Mouse (Mus musculus) kidney, postnatal 0 days (tissue): ENCODE results near the gene Ccdc12. TPM values are rescaled to one million over a fixed set of nuclear protein-coding genes. Genes with fewer than 3 reads are reported as not detected.

ENCODE experiments used
- ATAC-seq: fragments of 200-750 bp; cut with Nextera tagmentation; replicated peaks from 2 replicates; pipeline ENCODE4 v1.8.0; 2017; ENCODE audit warnings: low read depth, moderate number of reproducible peaks, moderate TSS enrichment, moderate library complexity; ENCODE audit not compliant: low FRiP score
- DNase-seq: peaks from one replicate; pipeline ENCODE4 v3.0.0-alpha.2; 2016; ENCODE audit warnings: low spot score
- H3K27ac ChIP-seq: fragments of 300-500 bp; sonication (generic); 2 replicates; pipeline ENCODE4 v1.5.1; 2014; ENCODE audit warnings: mild to moderate bottlenecking
- H3K27me3 ChIP-seq: fragments of 300-500 bp; sonication (generic); 2 replicates; pipeline ENCODE4 v1.6.1; 2014; ENCODE audit warnings: low read length, mixed read lengths; ENCODE audit not compliant: insufficient read depth
- H3K36me3 ChIP-seq: fragments of 300-500 bp; sonication (generic); 2 replicates; pipeline ENCODE4 v1.6.1; 2014; ENCODE audit warnings: low read length, mixed read lengths; ENCODE audit not compliant: insufficient read depth
- H3K4me1 ChIP-seq: fragments of 300-500 bp; sonication (generic); replicated peaks from 2 replicates; pipeline ENCODE4 v1.6.1; 2014; ENCODE audit warnings: antibody characterized with exemption, low read length, mixed read lengths; ENCODE audit not compliant: insufficient read depth
- H3K4me2 ChIP-seq: fragments of 300-500 bp; sonication (generic); 2 replicates; pipeline ENCODE4 v1.6.1; 2014; ENCODE audit warnings: mild to moderate bottlenecking, low read length, moderate library complexity, mixed read lengths
- H3K4me3 ChIP-seq: fragments of 300-500 bp; sonication (generic); replicated peaks from 2 replicates; pipeline ENCODE4 v1.5.1; 2014; ENCODE audit warnings: low read depth, low read length
- H3K9ac ChIP-seq: fragments of 300-500 bp; sonication (generic); 2 replicates; pipeline ENCODE4 v1.6.1; 2014; ENCODE audit warnings: low read depth, low read length
- H3K9me3 ChIP-seq: fragments of 300-500 bp; sonication (generic); replicated peaks from 2 replicates; pipeline ENCODE4 v1.6.1; 2016; ENCODE audit warnings: low read length, inconsistent platforms, mixed read lengths
- CTCF ChIP-seq: IDR thresholded peaks from 2 replicates; pipeline ENCODE4 v1.5.1; 2016; ENCODE audit warnings: antibody characterized with exemption, low read depth, mild to moderate bottlenecking, moderate library complexity
- WGBS: fragments of 180-500 bp; shearing (Covaris S2); extraction: QIAGEN DNeasy Blood & Tissue Kit; methylation state at CpG from one replicate; pipeline ENCODE4 v1.1.7; 2014; 5-methylcytosine and 5-hydroxymethylcytosine counted together
- polyA plus RNA-seq: library from polyadenylated mRNA; unstranded; fragments of >200 nt; fragmentation: Nextera tagmentation; extraction: Ambion mirVana; gene quantifications from 2 replicates; pipeline ENCODE4 v1.2.1, GENCODE M21; 2015

Ccdc12 gene
- polyA plus RNA-seq, 1 experiment from 2014 or later: 154 TPM

- H3K9ac ChIP-seq: peak overlapping the region; percentile 89
- ATAC-seq (no peak), DNase-seq (peak; percentile 61)
- no peaks in the 10 kb centered on the region for H3K9me3 ChIP-seq
- H3K36me3 ChIP-seq: no peaks in the 10 kb centered on the region
- peak overlapping the region; percentile 94 for H3K4me2 ChIP-seq
- H3K27ac ChIP-seq: peak overlapping the region; percentile 91
- WGBS: under 1% methylated on average over 47 of the region's 49 CpGs
- peak overlapping the region; percentile 77 for H3K4me3 ChIP-seq
- H3K27me3 ChIP-seq: no peaks in the 10 kb centered on the region
- TF ChIP-seq CTCF: no peak
- H3K4me1 ChIP-seq: peaks cover 28% of the 10 kb centered on the region
These were observed 86.7 kb downstream of the Ccdc12 start for GRCm38 (mm10) chr9:110742951-110743455.

GRCm38 (mm10) chr9:110743456-110744323, 87.4 kb downstream of the Ccdc12 start:
- Histone ChIP-seq H3K27ac (peak overlapping the region; percentile 91), H3K9me3 (no peaks in the 10 kb centered on the region), H3K4me1 (peaks cover 28% of the 10 kb centered on the region), H3K4me2 (peak overlapping the region; percentile 94), H3K36me3 (no peaks in the 10 kb centered on the region), H3K9ac (peak overlapping the region; percentile 89), H3K4me3 (peak overlapping the region; percentile 77), H3K27me3 (no peaks in the 10 kb centered on the region)
- 6% methylated on average over 53 of the region's 63 CpGs for WGBS
- ATAC-seq (no peak; the same call in 1 of the 2 replicates), DNase-seq (peak; percentile 60)
- TF ChIP-seq CTCF: no peak

GRCm38 (mm10) chr9:110745752-110746151, 89.4 kb downstream of the Ccdc12 start:
- no peak for TF ChIP-seq CTCF
- H3K9me3 ChIP-seq: no peaks in the 10 kb centered on the region
- 27% methylated on average over 5 of the region's 5 CpGs for WGBS
- 0 out of 2 replicates have a peak overlapping the region, but pooled peaks have one; percentile 42 for H3K9ac ChIP-seq
- ATAC-seq: peak; percentile 53
- peak overlapping the region; percentile 94 for H3K4me2 ChIP-seq
- peaks cover 44% of the 10 kb centered on the region for H3K4me1 ChIP-seq
- peak overlapping the region; percentile 90 for H3K27ac ChIP-seq
- no peak for DNase-seq
- no peaks in the 10 kb centered on the region for H3K27me3 ChIP-seq
- 0 out of 2 replicates have a peak overlapping the region, but pooled peaks have one; percentile 5 for H3K4me3 ChIP-seq
- H3K36me3 ChIP-seq: no peaks in the 10 kb centered on the region

- Histone ChIP-seq H3K4me2 (peak overlapping the region; percentile 94), H3K4me1 (peaks cover 44% of the 10 kb centered on the region), H3K36me3 (no peaks in the 10 kb centered on the region), H3K27me3 (no peaks in the 10 kb centered on the region), H3K9ac (peak overlapping the region; percentile 42), H3K9me3 (no peaks in the 10 kb centered on the region), H3K4me3 (0 out of 2 replicates have a peak overlapping the region, but pooled peaks have one; percentile 7), H3K27ac (peak overlapping the region; percentile 90)
- 35% methylated on average over 5 of the region's 5 CpGs for WGBS
- ATAC-seq (no peak), DNase-seq (no peak)
- no peak for TF ChIP-seq CTCF
These were observed 89.9 kb downstream of the Ccdc12 start for GRCm38 (mm10) chr9:110746238-110746637.

- no peak for TF ChIP-seq CTCF
- Histone ChIP-seq H3K9me3 (no peaks in the 10 kb centered on the region), H3K4me1 (peaks cover 46% of the 10 kb centered on the region), H3K4me2 (peak within 1 kb of the TSS; percentile 94), H3K36me3 (no peaks in the 10 kb centered on the region), H3K27me3 (no peaks in the 10 kb centered on the region), H3K4me3 (0 out of 2 replicates have a peak within 1 kb of the TSS, but pooled peaks have one; percentile 7), H3K9ac (peak within 1 kb of the TSS; percentile 42), H3K27ac (peak within 1 kb of the TSS; percentile 90)
- no peak for DNase-seq
- no peak for ATAC-seq
- 36% methylated on average over 7 of the region's 7 CpGs for WGBS
These were observed 90.7 kb downstream of the Ccdc12 start, which contains the start of gene Pth1r for GRCm38 (mm10) chr9:110746961-110747360. Gene Pth1r, minus strand, starts transcription at chr9:110747145.

- peak overlapping the region; percentile 27; the same call in 1 of the 2 replicates for H3K9ac ChIP-seq
- no peak for TF ChIP-seq CTCF
- DNase-seq (no peak), ATAC-seq (peak; percentile 70)
- no peak overlapping the region for H3K4me2 ChIP-seq
- WGBS: 58% methylated on average over 2 of the region's 2 CpGs
- no peak overlapping the region for H3K4me3 ChIP-seq
- no peaks in the 10 kb centered on the region for H3K9me3 ChIP-seq
- no peaks in the 10 kb centered on the region for H3K36me3 ChIP-seq
- peaks cover 44% of the 10 kb centered on the region for H3K4me1 ChIP-seq
- H3K27me3 ChIP-seq: no peaks in the 10 kb centered on the region
- peak overlapping the region; percentile 90 for H3K27ac ChIP-seq
These were observed 92.1 kb downstream of the Ccdc12 start for GRCm38 (mm10) chr9:110748451-110748850.
